Mouse (Mus musculus): ENCODE measurements around the gene Cobl.

- TF ChIP-seq EP300 (IDR thresholded peaks at IDR 0.05; ENCODE audit: low read depth), result no peak
- no peak for TF ChIP-seq CTCF (IDR thresholded peaks at IDR 0.05; ENCODE audit: low read depth)
These were observed 269.4 kb downstream of the Cobl start for GRCm38 (mm10) chr11:12195390-12195789.
